Mouse (Mus musculus) neural tube, embryonic 15.5 days (tissue): ENCODE measurements at regions not wholly inside any gene's neighbourhood (a gene's known extent, or its start where the extent isn't known, plus 50 kb on each side); places are given as distances from the start of the nearest gene placed in this dataset.
A peak's percentile ranks its signal among the peaks of the same experiment; 100 is the strongest.

Experiments used
- ATAC-seq: fragments of 200-750 bp; cut with Nextera tagmentation; 2 replicates; pipeline ENCODE4 v1.8.0; 2017; ENCODE audit warnings: mild to moderate bottlenecking, moderate TSS enrichment, moderate library complexity; ENCODE audit not compliant: low FRiP score
- H3K27ac ChIP-seq: fragments of 300-500 bp; sonication (generic); replicated peaks from 2 replicates; pipeline ENCODE4 v1.5.1; 2015; ENCODE audit warnings: mild to moderate bottlenecking, inconsistent platforms
- H3K27me3 ChIP-seq: fragments of 300-500 bp; sonication (generic); replicated peaks from 2 replicates; pipeline ENCODE4 v1.6.1; 2015; ENCODE audit warnings: inconsistent platforms
- H3K36me3 ChIP-seq: fragments of 300-500 bp; sonication (generic); 2 replicates; pipeline ENCODE4 v1.6.1; 2015; ENCODE audit warnings: inconsistent platforms
- H3K4me1 ChIP-seq: fragments of 300-500 bp; sonication (generic); 2 replicates; pipeline ENCODE4 v1.6.1; 2015; ENCODE audit warnings: inconsistent platforms
- H3K4me2 ChIP-seq: fragments of 300-500 bp; sonication (generic); 2 replicates; pipeline ENCODE4 v1.6.1; 2015; ENCODE audit warnings: inconsistent platforms, mild to moderate bottlenecking, moderate library complexity
- H3K4me3 ChIP-seq: fragments of 300-500 bp; sonication (generic); replicated peaks from 2 replicates; pipeline ENCODE4 v1.5.1; 2015; ENCODE audit warnings: mild to moderate bottlenecking, inconsistent platforms
- H3K9ac ChIP-seq: fragments of 300-500 bp; sonication (generic); replicated peaks from 2 replicates; pipeline ENCODE4 v1.6.1; 2015; ENCODE audit warnings: mild to moderate bottlenecking, inconsistent platforms
- H3K9me3 ChIP-seq: fragments of 300-500 bp; sonication (generic); replicated peaks from 2 replicates; pipeline ENCODE4 v1.6.1; 2016; ENCODE audit warnings: inconsistent platforms
- whole genome bisulfite sequencing: fragments of 180-500 bp; shearing (Covaris S2); methylation state at CpG from one replicate; pipeline ENCODE4 v1.1.7; 2015; ENCODE audit warnings: mixed read lengths; 5-methylcytosine and 5-hydroxymethylcytosine counted together

GRCm38 (mm10) chr19:23507256-23507851 lies 59.1 kb upstream of the Mamdc2 start:
- Histone ChIP-seq H3K4me1 (peaks cover 12% of the 10 kb centered on the region), H3K9ac (no peak overlapping the region), H3K9me3 (no peaks in the 10 kb centered on the region), H3K27ac (peak overlapping the region; percentile 20), H3K4me2 (peak overlapping the region; percentile 40), H3K36me3 (no peaks in the 10 kb centered on the region), H3K27me3 (no peaks in the 10 kb centered on the region), H3K4me3 (0 out of 2 replicates have a peak overlapping the region, but pooled peaks have one; percentile 1)
- ATAC-seq: peak; percentile 60
- 8% methylated on average over 14 of the region's 14 CpGs for WGBS
